Mouse (Mus musculus) brain, embryonic 14.5 days (tissue): ENCODE data around the gene Zc3hav1l. TPM values are rescaled to one million over a fixed set of nuclear protein-coding genes. Genes with fewer than 3 reads are reported as not detected.

Experiments
- DNase-seq: peaks from one replicate; pipeline ENCODE4 v3.0.0-alpha.2; 2011; ENCODE audit warnings: low read depth
- CTCF ChIP-seq: fragments of 200-500 bp; IDR thresholded peaks from 2 replicates; pipeline ENCODE4 v1.5.1; 2012; ENCODE audit warnings: inconsistent platforms, mild to moderate bottlenecking, moderate library complexity, borderline replicate concordance; ENCODE audit not compliant: insufficient read depth, insufficient read length; ENCODE audit errors: extremely low read depth
- POLR2A ChIP-seq: fragments of 200-500 bp; IDR thresholded peaks from 2 replicates; pipeline ENCODE4 v1.6.1; 2012; ENCODE audit warnings: mild to moderate bottlenecking, inconsistent platforms, borderline replicate concordance; ENCODE audit not compliant: poor library complexity, insufficient read depth, insufficient read length, severe bottlenecking; ENCODE audit errors: extremely low read depth
- polyA plus RNA-seq: library from polyadenylated mRNA; depleted of rRNA; stranded (reverse); fragments of >200 nt; gene quantifications from 2 replicates; pipeline ENCODE4 v1.2.3, GENCODE M21; 2012

Zc3hav1l gene
- polyA plus RNA-seq, 1 experiment, result 33.9 TPM

DNA sequence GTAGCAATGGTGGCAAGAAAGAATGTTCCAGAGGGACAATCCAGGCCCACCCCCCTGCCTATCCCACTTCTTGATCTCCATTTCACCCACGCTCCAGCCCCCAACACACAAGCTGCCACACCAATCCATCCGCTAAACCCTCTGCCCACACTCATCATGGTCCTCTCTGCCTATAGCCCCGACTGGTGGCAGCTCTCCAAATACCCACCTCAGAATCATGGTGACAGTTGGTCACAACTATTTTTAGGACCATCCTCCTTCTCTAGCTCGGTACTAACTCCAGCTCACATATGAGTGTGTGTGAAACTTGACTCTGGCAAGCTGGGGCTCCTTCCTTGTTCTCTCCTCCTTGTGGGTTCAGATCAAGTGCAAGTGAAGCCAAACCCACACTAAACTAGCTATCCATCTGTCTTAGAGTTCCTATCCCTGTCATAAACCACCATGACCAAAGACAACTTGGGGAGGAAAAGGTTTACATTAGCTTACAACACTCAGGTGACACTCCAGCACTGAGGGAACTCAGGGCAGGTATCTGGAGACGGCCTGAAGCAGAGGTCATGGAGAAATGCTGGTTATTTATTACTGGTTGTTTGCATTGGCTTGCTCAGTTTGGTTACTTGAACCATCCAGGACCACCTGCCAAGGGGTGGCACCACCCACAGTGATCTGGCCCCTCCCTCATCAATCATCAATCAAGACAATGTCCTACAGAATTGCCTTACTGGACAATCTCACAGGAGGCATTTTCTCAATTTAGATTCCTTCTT is 35.5 kb downstream of the Zc3hav1l start:
- TF ChIP-seq CTCF (no peak), POLR2A (no peak)
- DNase-seq, result no peak

DNA sequence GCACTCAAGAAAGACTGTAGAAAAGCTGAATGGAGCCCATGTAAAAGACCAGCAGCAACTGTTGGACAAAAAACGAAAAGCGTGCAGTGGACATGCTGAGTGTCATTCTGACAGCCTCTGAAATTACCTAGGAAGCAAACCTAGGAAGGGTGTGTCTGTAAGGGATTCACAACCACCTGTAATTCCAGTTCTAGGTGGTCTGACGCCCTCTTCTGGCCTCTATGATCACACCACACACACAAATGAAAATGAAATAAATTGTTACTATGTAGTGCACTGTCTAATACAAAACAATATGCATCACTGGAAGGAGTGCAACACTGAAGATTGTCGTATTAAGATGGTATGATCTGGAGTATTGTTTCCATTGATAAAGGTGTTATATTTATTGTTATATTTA is 37.2 kb downstream of the Zc3hav1l start:
- TF ChIP-seq CTCF (no peak), POLR2A (no peak)
- DNase-seq, result no peak

DNA sequence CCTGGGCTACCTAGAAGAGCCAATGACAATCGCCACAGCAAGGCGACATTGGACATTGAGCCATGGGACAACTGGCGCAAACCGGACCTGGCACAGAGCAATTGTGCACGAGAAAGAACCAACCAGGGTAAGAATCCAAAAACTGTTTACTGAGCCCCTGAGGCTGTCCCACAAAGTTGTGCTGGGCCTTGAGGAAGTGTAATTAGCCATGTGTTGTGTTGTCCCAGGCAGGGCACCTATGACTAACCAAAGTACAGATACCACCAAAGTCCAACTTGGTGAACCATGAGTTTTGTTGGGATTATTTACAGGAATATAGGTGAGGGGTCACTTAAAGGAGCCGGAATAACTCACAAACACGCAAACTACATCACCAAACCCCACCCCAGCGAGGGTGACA is 41.6 kb downstream of the Zc3hav1l start:
- DNase-seq, result no peak
- TF ChIP-seq CTCF (no peak), POLR2A (no peak)

DNA sequence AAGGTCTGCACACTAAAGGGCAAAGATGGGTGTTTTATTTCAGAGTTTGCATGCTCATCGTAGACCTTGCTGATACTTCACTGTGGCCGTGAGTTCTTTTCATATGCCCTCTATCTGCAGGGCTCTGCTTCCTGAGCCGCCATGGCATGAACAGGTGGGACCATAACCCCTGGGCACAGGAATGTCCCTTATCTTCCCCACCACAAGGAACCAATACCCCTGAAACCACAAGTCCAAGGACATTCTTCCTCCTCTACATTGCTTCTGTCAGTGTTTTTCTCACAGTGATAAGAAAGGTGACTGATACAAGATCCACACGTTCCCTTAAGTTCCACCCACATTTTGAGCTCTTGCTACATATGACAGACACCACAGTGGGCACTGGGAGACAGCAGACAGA is 42.3 kb downstream of the Zc3hav1l start:
- TF ChIP-seq CTCF (no peak), POLR2A (no peak)
- DNase-seq, result no peak

DNA sequence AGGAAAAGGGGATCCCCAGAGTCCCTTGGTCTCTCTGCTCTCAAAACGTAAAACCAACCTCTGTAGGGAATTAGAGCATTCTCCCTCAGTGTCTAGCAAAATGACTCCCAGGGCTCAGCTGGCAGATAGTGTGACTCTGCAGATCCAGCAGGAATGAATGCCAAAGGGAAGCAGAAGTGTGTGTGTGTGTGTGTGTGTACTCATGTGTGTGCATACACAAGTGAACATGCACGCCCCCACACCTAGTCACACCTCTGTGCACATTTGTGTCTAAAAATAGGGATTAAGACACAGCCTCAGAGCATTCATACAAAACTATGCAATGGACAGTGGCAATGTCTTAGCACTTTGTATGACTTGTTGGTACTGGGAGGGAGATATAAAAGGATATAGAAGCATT is 43.3 kb downstream of the Zc3hav1l start:
- DNase-seq, result no peak
- TF ChIP-seq POLR2A (no peak), CTCF (no peak)

DNA sequence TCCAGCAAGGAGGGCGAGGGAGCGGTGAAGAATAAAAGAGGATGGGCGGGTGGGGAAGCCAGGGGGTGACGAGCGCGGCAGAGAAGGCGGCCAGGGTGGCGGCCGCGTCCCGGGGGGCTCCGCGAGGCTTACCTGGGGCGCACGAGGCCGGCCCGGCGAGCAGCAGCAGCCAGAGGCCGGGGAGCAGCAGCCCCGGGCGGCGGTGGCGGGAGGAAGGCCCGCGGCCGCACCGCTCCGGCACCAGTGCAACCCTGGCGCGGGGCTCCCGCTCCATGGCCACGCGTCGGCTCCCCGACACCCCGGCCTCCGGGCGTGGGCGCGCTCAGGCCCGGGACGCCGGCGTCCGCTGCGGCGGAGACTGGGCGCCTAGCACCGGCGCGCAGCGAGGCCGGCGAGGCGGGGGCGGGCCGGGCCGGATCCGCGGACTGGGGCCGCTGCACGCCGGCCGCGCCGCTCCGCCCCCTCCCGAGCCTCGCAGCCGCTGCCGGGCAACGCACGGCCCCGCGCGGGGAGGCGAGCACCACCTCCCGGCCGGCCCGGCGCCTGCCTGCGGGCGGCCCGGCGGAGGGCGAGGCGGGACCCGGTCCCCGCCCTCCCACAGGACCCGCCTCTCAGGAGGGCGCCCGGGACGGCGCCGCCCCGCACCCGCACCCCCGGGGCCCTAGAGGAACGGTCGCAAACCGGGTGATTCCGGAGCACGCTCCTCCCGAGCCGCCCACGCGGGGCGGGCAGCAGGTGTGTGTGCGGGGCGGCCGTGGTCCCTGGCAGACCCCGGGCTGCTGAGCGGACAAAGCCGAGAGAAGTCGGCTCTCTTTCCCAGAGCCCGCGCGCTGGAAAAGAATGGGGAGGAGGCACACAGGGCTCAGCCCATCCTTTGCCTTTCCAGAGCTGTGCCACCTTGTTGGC is 45.1 kb downstream of the Zc3hav1l start, which contains the start of gene D630045J12Rik:
Gene D630045J12Rik, minus strand, starts transcription at position 274 of the 906 bp plus-strand sequence.
- TF ChIP-seq POLR2A (peak; percentile 37), CTCF (no peak)
- peak; percentile 88 for DNase-seq

DNA sequence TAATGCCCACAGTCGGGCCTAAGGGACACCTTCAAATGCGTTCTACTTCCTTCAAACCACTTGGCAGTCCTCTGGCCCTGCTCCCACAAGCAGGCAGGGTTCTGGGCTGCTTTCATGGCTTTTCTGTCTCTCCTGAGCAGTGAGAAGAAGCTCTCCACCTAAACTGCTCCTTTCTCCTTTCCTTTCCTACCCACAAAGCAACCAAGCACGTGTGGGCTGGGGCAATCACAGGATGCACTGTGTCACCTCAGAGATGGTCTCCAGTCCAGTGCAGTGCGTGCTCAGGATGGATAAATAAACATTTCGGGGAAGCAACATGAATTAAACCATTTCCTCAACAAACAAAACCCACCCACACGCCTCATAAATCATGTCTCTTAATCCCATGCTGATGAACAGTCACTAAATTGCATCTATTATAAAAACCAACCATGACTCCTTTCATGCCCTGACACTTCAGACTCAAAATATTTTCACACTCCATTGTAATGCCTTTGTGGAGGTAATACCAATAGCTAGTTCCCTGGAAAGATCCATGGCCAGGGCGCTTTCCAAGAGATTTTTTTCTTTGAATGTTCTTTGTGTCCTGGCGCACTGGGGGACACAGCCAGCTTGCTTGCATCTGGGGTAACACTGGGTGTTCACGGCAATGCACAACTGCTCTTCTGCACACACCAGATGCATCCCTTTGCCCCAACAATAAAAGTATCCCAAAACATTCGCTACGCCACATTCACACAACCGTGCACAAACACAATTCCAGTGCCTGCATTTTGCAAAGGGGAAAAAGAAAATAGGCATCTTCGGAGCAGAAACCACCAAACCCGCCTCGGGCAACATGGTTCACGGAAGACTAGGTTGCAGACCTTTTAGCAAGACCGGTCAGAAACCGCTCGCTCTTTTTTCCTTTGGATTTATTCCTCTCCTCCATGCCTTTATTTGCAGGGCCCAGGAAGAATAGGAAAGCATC is 46.0 kb downstream of the Zc3hav1l start:
- TF ChIP-seq CTCF (no peak), POLR2A (no peak)
- peak; percentile 72 for DNase-seq

DNA sequence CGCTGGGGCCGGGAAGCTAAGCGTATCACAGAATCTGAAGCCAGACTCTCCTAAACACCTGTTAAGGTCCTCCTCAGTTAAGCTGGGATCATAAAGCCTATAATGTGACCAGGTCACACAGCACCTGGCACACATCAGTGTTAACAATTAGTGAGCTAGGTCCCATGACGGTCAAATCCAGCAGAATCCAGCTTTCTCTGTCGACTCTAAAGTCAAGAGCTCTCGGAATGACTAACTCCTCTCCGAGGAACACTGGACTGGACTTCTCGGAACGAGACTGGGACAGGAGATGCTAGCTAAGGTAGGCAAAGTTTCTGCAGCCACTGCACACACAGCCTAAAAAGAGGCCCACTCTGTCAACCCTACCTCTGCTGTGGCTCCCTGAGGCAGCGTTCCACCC is 46.9 kb downstream of the Zc3hav1l start:
- TF ChIP-seq CTCF (no peak), POLR2A (no peak)
- no peak for DNase-seq

DNA sequence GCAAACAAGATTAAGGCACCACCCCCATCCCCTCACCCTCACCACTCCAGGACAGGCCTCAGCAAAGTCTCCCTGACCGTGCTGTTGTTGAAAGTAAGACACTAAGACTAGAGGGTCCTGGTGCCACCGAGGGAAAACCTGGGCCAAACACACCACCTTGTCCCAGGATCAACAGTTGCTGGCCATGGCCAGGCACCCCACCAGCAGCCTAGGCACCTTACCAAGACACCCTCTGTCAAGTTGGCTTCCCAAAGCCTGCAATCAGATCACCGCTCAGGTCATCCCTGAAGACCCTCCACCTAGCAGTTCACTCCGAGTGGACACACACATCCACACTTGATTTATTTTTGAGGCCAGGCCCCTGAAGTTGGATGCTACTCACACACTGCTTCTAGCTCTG is 47.6 kb downstream of the Zc3hav1l start:
- no peak for TF ChIP-seq POLR2A
- TF ChIP-seq CTCF, result no peak
- DNase-seq, result no peak

DNA sequence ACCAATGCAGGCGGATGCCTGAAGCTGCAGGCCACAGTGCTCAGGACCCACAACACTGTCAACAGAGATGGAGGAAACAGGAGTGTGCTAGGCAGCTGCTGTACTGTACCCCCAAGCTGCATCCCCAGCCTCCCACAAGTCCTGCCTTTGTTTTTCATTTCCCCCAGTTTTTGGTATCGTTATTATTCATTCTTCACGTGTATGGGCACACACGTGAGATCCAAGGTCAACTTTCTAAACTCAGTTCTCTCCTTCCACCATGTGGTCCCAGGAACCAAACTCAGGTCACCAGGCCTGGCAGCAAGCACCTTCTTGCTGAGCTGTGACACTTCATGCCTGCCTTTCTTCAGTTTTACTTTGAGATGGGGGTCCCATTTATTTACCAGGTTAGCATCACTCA is 51.7 kb downstream of the Zc3hav1l start:
- no peak for DNase-seq
- no peak for TF ChIP-seq CTCF
- TF ChIP-seq POLR2A, result no peak
